Mouse (Mus musculus) lung, postnatal 0 days (tissue): Measurements from ENCODE around the gene Atg7. TPM values are rescaled to one million over a fixed set of nuclear protein-coding genes. Genes with fewer than 3 reads are reported as not detected.

Source experiments
- ATAC-seq: fragments of 200-750 bp; cut with Nextera tagmentation; 2 replicates; pipeline ENCODE4 v1.8.0; 2017; ENCODE audit warnings: moderate library complexity
- DNase-seq: peaks from one replicate; pipeline ENCODE4 v3.0.0-alpha.2; 2016; ENCODE audit warnings: low spot score
- H3K27ac ChIP-seq: fragments of 300-500 bp; sonication (generic); 2 replicates; pipeline ENCODE4 v1.5.1; 2014; ENCODE audit warnings: antibody characterized with exemption, mild to moderate bottlenecking, low read length, mixed read lengths
- H3K27me3 ChIP-seq: fragments of 300-500 bp; sonication (generic); replicated peaks from 2 replicates; pipeline ENCODE4 v1.6.1; 2014; ENCODE audit warnings: low read length, mixed read lengths; ENCODE audit not compliant: insufficient read depth
- H3K36me3 ChIP-seq: fragments of 300-500 bp; sonication (generic); 2 replicates; pipeline ENCODE4 v1.6.1; 2014; ENCODE audit warnings: low read length, mixed read lengths; ENCODE audit not compliant: insufficient read depth
- H3K4me1 ChIP-seq: fragments of 300-500 bp; sonication (generic); 2 replicates; pipeline ENCODE4 v1.6.1; 2014; ENCODE audit warnings: antibody characterized with exemption, low read depth, low read length, mixed read lengths; ENCODE audit not compliant: insufficient read depth
- H3K4me2 ChIP-seq: fragments of 300-500 bp; sonication (generic); replicated peaks from 2 replicates; pipeline ENCODE4 v1.6.1; 2014; ENCODE audit warnings: low read depth, mild to moderate bottlenecking, low read length, moderate library complexity, mixed read lengths
- H3K4me3 ChIP-seq: fragments of 300-500 bp; sonication (generic); 2 replicates; pipeline ENCODE4 v1.5.1; 2014; ENCODE audit warnings: low read depth, low read length
- H3K9ac ChIP-seq: fragments of 300-500 bp; sonication (generic); replicated peaks from 2 replicates; pipeline ENCODE4 v1.6.1; 2014; ENCODE audit warnings: low read depth, mild to moderate bottlenecking
- H3K9me3 ChIP-seq: fragments of 300-500 bp; sonication (generic); 2 replicates; pipeline ENCODE4 v1.6.1; 2016; ENCODE audit warnings: low read length, mixed read lengths
- CTCF ChIP-seq: IDR thresholded peaks from 2 replicates; pipeline ENCODE4 v1.5.1; 2016; ENCODE audit warnings: antibody characterized with exemption, mild to moderate bottlenecking
- EP300 ChIP-seq: IDR thresholded peaks from 2 replicates; pipeline ENCODE4 v1.6.1; 2016; ENCODE audit warnings: antibody characterized with exemption, mild to moderate bottlenecking, control low read depth
- WGBS: fragments of 180-500 bp; shearing (Covaris S2); extraction: QIAGEN DNeasy Blood & Tissue Kit; methylation state at CpG from one replicate; pipeline ENCODE4 v1.1.7; 2014; 5-methylcytosine and 5-hydroxymethylcytosine counted together
- polyA plus RNA-seq: library from polyadenylated mRNA; unstranded; fragments of >200 nt; fragmentation: Nextera tagmentation; extraction: Ambion mirVana; gene quantifications from 2 replicates; pipeline ENCODE4 v1.2.1, GENCODE M21; 2015

Atg7 gene
- polyA plus RNA-seq, 1 experiment from 2014 or later: 18.4 TPM

GRCm38 (mm10) chr6:114876546-114876945 lies 233.6 kb downstream of the Atg7 start:
- DNase-seq (no peak), ATAC-seq (no peak)
- WGBS: 38% methylated on average over 6 of the region's 6 CpGs
- H3K27me3 ChIP-seq: no peaks in the 10 kb centered on the region
- no peak overlapping the region for H3K4me3 ChIP-seq
- peaks cover 60% of the 10 kb centered on the region for H3K4me1 ChIP-seq
- H3K36me3 ChIP-seq: 0 out of 2 replicates have a peak, but pooled peaks cover 4% of the 10 kb centered on the region
- no peak overlapping the region for H3K9ac ChIP-seq
- TF ChIP-seq EP300: no peak
- TF ChIP-seq CTCF: no peak
- peak overlapping the region; percentile 96 for H3K27ac ChIP-seq
- H3K4me2 ChIP-seq: no peak overlapping the region
- no peaks in the 10 kb centered on the region for H3K9me3 ChIP-seq

- Histone ChIP-seq H3K27ac (peak overlapping the region; percentile 4; the same call in 1 of the 2 replicates), H3K4me1 (peaks cover 68% of the 10 kb centered on the region), H3K9ac (no peak overlapping the region), H3K36me3 (0 out of 2 replicates have a peak, but pooled peaks cover 4% of the 10 kb centered on the region), H3K4me2 (no peak overlapping the region), H3K27me3 (no peaks in the 10 kb centered on the region), H3K9me3 (no peaks in the 10 kb centered on the region), H3K4me3 (no peak overlapping the region)
- ATAC-seq (no peak), DNase-seq (peak; percentile 43)
- 54% methylated on average over 19 of the region's 19 CpGs for WGBS
- TF ChIP-seq EP300 (no peak), CTCF (no peak)
These were observed 236.1 kb downstream of the Atg7 start for GRCm38 (mm10) chr6:114878841-114879520.

GRCm38 (mm10) chr6:114880798-114881197 lies 237.9 kb downstream of the Atg7 start:
- Histone ChIP-seq H3K4me1 (peaks cover 60% of the 10 kb centered on the region), H3K36me3 (0 out of 2 replicates have a peak, but pooled peaks cover 4% of the 10 kb centered on the region), H3K4me2 (no peak overlapping the region), H3K4me3 (no peak overlapping the region), H3K9me3 (no peaks in the 10 kb centered on the region), H3K27ac (peak overlapping the region; percentile 59), H3K27me3 (no peaks in the 10 kb centered on the region), H3K9ac (no peak overlapping the region)
- TF ChIP-seq CTCF (no peak), EP300 (0 out of 2 replicates have a peak, but pooled peaks have one; percentile 39)
- ATAC-seq (peak; percentile 19), DNase-seq (peak; percentile 53)
- WGBS: 34% methylated on average over 4 of the region's 4 CpGs

- no peaks in the 10 kb centered on the region for H3K27me3 ChIP-seq
- WGBS: 39% methylated on average over 5 of the region's 5 CpGs
- DNase-seq (no peak), ATAC-seq (no peak)
- no peak for TF ChIP-seq CTCF
- no peak for TF ChIP-seq EP300
- H3K9ac ChIP-seq: no peak overlapping the region
- H3K4me3 ChIP-seq: no peak overlapping the region
- H3K4me2 ChIP-seq: no peak overlapping the region; the same call in 1 of the 2 replicates
- H3K4me1 ChIP-seq: peaks cover 54% of the 10 kb centered on the region
- H3K27ac ChIP-seq: peak overlapping the region; percentile 79
- H3K9me3 ChIP-seq: no peaks in the 10 kb centered on the region
- 0 out of 2 replicates have a peak, but pooled peaks cover 4% of the 10 kb centered on the region for H3K36me3 ChIP-seq
These were observed 239.3 kb downstream of the Atg7 start for GRCm38 (mm10) chr6:114882212-114882611.

GRCm38 (mm10) chr6:114882675-114883074 lies 239.8 kb downstream of the Atg7 start:
- Histone ChIP-seq H3K27ac (peak overlapping the region; percentile 79), H3K4me3 (no peak overlapping the region), H3K9me3 (no peaks in the 10 kb centered on the region), H3K36me3 (0 out of 2 replicates have a peak, but pooled peaks cover 4% of the 10 kb centered on the region), H3K4me1 (peaks cover 59% of the 10 kb centered on the region), H3K9ac (no peak overlapping the region), H3K27me3 (no peaks in the 10 kb centered on the region), H3K4me2 (no peak overlapping the region; the same call in 1 of the 2 replicates)
- TF ChIP-seq EP300: no peak
- ATAC-seq: no peak
- 21% methylated on average over 5 of the region's 7 CpGs for WGBS
- no peak for DNase-seq

GRCm38 (mm10) chr6:114883261-114883740 lies 240.4 kb downstream of the Atg7 start:
- Histone ChIP-seq H3K4me1 (peaks cover 64% of the 10 kb centered on the region), H3K4me2 (no peak overlapping the region), H3K4me3 (no peak overlapping the region), H3K9me3 (no peaks in the 10 kb centered on the region), H3K9ac (no peak overlapping the region), H3K27ac (peak overlapping the region; percentile 79), H3K36me3 (0 out of 2 replicates have a peak, but pooled peaks cover 4% of the 10 kb centered on the region), H3K27me3 (no peaks in the 10 kb centered on the region)
- peak; percentile 89 for DNase-seq
- WGBS: 4% methylated on average over 9 of the region's 9 CpGs
- TF ChIP-seq EP300 (no peak), CTCF (no peak)
- ATAC-seq: peak; percentile 78
